14 mouse cellular contexts compared by ENCODE assay signal in the genomic region with DNA sequence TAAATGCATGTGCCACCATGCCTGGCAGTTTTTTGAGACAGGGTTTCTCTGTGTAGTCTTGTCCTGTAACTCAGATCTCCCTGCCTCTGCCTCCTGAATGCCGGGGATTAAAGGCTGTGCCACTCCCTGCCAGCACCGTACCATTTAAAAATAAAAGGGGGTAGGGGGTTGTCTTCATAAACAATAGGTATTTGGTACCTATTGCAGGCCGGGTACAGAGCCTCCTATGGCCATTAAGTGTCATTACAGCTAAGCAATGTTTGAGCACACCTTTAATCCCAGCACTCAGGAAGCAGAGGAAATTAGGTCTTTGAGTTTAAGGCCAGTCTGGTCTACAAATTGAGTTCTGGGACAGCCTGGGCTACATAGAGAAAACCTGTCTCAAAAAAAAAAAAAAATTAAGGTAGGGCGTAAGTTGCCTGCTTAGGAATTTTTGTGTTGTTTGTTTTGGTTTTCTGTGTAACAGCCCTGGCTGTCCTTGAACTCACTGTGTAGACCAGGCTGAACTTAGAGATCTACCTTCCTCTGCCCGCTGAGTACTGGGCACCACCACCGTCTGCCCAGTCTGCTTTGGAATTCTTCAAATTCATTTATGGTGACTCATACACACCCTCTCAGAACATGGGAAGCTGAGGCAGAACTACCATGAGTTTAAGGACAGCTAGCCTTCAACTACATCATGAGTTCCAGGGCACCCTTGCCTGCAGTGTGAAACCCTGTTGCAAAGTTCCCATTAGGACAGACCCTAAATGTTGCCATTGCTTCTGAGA. TPM values are rescaled to one million over a fixed set of nuclear protein-coding genes. Genes with fewer than 3 reads are reported as not detected.
DNase-seq lines count a peak whose midpoint lies in the region; ATAC-seq and TF ChIP-seq lines count a peak whose summit lies in the region.
"Had no signal": no experiment of that assay in that cellular context is flagged by ENCODE, and none has a peak within 500 bp of the region (broad histone marks: within the 10 kb centered on the region; RNA-seq: fewer than 3 reads in every experiment).

No protein-coding gene starts in this region.

- H3K27ac ChIP-seq in left cerebral cortex, adult 2 months, result no peak overlapping the region
- no peak overlapping the region; the same call in 1 of the 2 replicates for H3K27ac ChIP-seq in ES-E14 (ENCODE audit: insufficient read depth, low read depth, low read length, poor library complexity, severe bottlenecking)
- H3K27ac ChIP-seq: embryonic facial prominence, embryonic 12.5 days; forebrain, embryonic 15.5 days; hindbrain, embryonic 15.5 days had no signal

- intact Hi-C loops in left cerebral cortex, adult 2 months (cut with DNase I), result no loop called here

- no peaks in the 10 kb centered on the region for H3K9me3 ChIP-seq in ES-E14 (ENCODE audit: control insufficient read depth, insufficient read depth, low read depth, low read length)
- H3K9me3 ChIP-seq: embryonic facial prominence, embryonic 12.5 days; forebrain, embryonic 15.5 days; hindbrain, embryonic 15.5 days had no signal

- H3K4me1 ChIP-seq in ES-E14 (ENCODE audit: control insufficient read depth in 2 of 2, insufficient read depth in 2 of 2, low read length in 2 of 2, poor library complexity in 1 of 2), result peaks cover 3 to 13% of the 10 kb centered on the region in 2 experiments; a peak in 3 of 4 replicates

- in situ Hi-C loops in ES-E14 (cut with MboI; ENCODE audit: low sequenced_read_pairs in 2 of 2, unreplicated experiment in 2 of 2), result no loop called here

- H3K9ac ChIP-seq in ES-E14 (ENCODE audit: insufficient read depth, low read depth, low read length, poor library complexity, severe bottlenecking), result 0 out of 2 replicates have a peak overlapping the region, but pooled peaks have one; percentile 7
- H3K9ac ChIP-seq: embryonic facial prominence, embryonic 12.5 days; forebrain, embryonic 15.5 days; hindbrain, embryonic 15.5 days had no signal

- H3K4me3 ChIP-seq in left cerebral cortex, adult 2 months, result no peak overlapping the region
- H3K4me3 ChIP-seq in ES-E14 (ENCODE audit: insufficient read depth in 1 of 2, low read depth in 1 of 2, low read length in 2 of 2, poor library complexity in 1 of 2, severe bottlenecking in 1 of 2), result no peak overlapping the region
- H3K4me3 ChIP-seq: embryonic facial prominence, embryonic 12.5 days; forebrain, embryonic 15.5 days; hindbrain, embryonic 15.5 days had no signal

- 0 out of 2 replicates have a peak, but pooled peaks have one; percentile 32 for ATAC-seq in megakaryocyte-erythroid progenitor cell, adult 5-6 weeks (replicated peaks; ENCODE audit: low FRiP score, low TSS enrichment, poor library complexity, severe bottlenecking)
- ATAC-seq: forebrain, embryonic 15.5 days had no signal

- no peak for DNase-seq in left cerebral cortex, adult 2 months (ENCODE audit: extremely low spot score in 1 of 2, low spot score in 2 of 2)
- no peak for DNase-seq in left cerebral cortex, adult 9 months (ENCODE audit: low spot score in 2 of 2)
- peak; percentile 55 for DNase-seq in A20 (ENCODE audit: low read depth, low spot score)
- DNase-seq in ES-E14 (ENCODE audit: low read depth, low spot score), result no peak
- no peak for DNase-seq in layer of hippocampus, postnatal 14 days (ENCODE audit: low spot score in 2 of 2)
- no peak for DNase-seq in adipocyte (ENCODE audit: low spot score)
- DNase-seq: cerebellum, adult 9-10 months; left cerebral cortex, postnatal 4 days; lung, postnatal 14 days; thymus, postnatal 36 days had no signal

- H3K36me3 ChIP-seq in ES-E14 (ENCODE audit: control insufficient read depth, insufficient read depth, low read length, poor library complexity, severe bottlenecking), result peaks cover under 1% of the 10 kb centered on the region; the same call in 1 of the 2 replicates
- H3K36me3 ChIP-seq: forebrain, embryonic 15.5 days; hindbrain, embryonic 15.5 days had no signal

- TF ChIP-seq CTCF in left cerebral cortex, adult 2 months (IDR thresholded peaks at IDR 0.05), result peak; percentile 47

TF ChIP-seq in ES-E14, 5 proteins besides CTCF, POLR2A, EP300 and RAD21:
- TF ChIP-seq ZNF384 (IDR thresholded peaks at IDR 0.05; ENCODE audit: low read depth, low read length), result no peak
- no peak for TF ChIP-seq ZC3H11A (IDR thresholded peaks at IDR 0.05; ENCODE audit: borderline replicate concordance, low read depth, low read length)
- TF ChIP-seq MAFK (IDR thresholded peaks at IDR 0.05; ENCODE audit: insufficient read depth, low read depth, low read length), result no peak
- TF ChIP-seq HCFC1 (IDR thresholded peaks at IDR 0.05; ENCODE audit: borderline replicate concordance, insufficient read depth, low read length), result no peak
- TF ChIP-seq CHD2 (IDR thresholded peaks at IDR 0.05; ENCODE audit: low read depth, low read length), result no peak

RNA-seq across cellular contexts. Expression of gene Wdr34, which starts 3.5 kb away (rescaled TPM):
- 10 to 100 TPM; 40.7 to 41.0 TPM for total RNA-seq in left cerebral cortex, adult 2 months (2021)
- 22.6 and 35.2 TPM in 2 replicates for total RNA-seq in ES-E14 (2012; rRNA removed)
- 18.8 and 31.6 TPM in 2 replicates for total RNA-seq in megakaryocyte-erythroid progenitor cell, adult 5-6 weeks (2014; fragmentation: Nextera tagmentation)
- 8.5 and 14.7 TPM in 2 replicates for total RNA-seq in megakaryocyte-erythroid progenitor cell, adult 5-6 weeks (2017)
- total RNA-seq in layer of hippocampus, postnatal 14 days (2021), result 10 to 100 TPM; 38.0 to 38.3 TPM

RNA-seq across cellular contexts. Expression of gene Set, which starts 5.0 kb away (rescaled TPM):
- 100 to 1,000 TPM; 191 to 192 TPM for total RNA-seq in left cerebral cortex, adult 2 months (2021)
- total RNA-seq in ES-E14 (2012; rRNA removed), result 695 and 901 TPM in 2 replicates
- 403 and 560 TPM in 2 replicates for total RNA-seq in megakaryocyte-erythroid progenitor cell, adult 5-6 weeks (2014; fragmentation: Nextera tagmentation)
- 1,507 and 2,355 TPM in 2 replicates for total RNA-seq in megakaryocyte-erythroid progenitor cell, adult 5-6 weeks (2017)
- 100 to 1,000 TPM; 185 to 190 TPM for total RNA-seq in layer of hippocampus, postnatal 14 days (2021)

RNA-seq across cellular contexts. Expression of gene Pkn3, which starts 25.3 kb away (rescaled TPM):
- total RNA-seq in left cerebral cortex, adult 2 months (2021), result 1 to 10 TPM; 2.9 to 3.6 TPM
- 19.1 and 24.3 TPM in 2 replicates for total RNA-seq in ES-E14 (2012; rRNA removed)
- 6.9 and 11.7 TPM in 2 replicates for total RNA-seq in megakaryocyte-erythroid progenitor cell, adult 5-6 weeks (2014; fragmentation: Nextera tagmentation)
- total RNA-seq in megakaryocyte-erythroid progenitor cell, adult 5-6 weeks (2017), result 2.4 and 3.9 TPM in 2 replicates
- 1 to 10 TPM; 1.2 to 2.3 TPM for total RNA-seq in layer of hippocampus, postnatal 14 days (2021)

RNA-seq across cellular contexts. Expression of gene Zdhhc12, which starts 41.3 kb away (rescaled TPM):
- total RNA-seq in left cerebral cortex, adult 2 months (2021), result 1 to 10 TPM; 5.4 to 7.0 TPM
- total RNA-seq in ES-E14 (2012; rRNA removed), result 133 and 202 TPM in 2 replicates
- 9.6 and 25.4 TPM in 2 replicates for total RNA-seq in megakaryocyte-erythroid progenitor cell, adult 5-6 weeks (2014; fragmentation: Nextera tagmentation)
- 2.9 and 6.5 TPM in 2 replicates for total RNA-seq in megakaryocyte-erythroid progenitor cell, adult 5-6 weeks (2017)
- total RNA-seq in layer of hippocampus, postnatal 14 days (2021), result 10 to 100 TPM; 14.7 TPM
